Comparison of ENCODE assay signal across 16 mouse cellular contexts in the genomic region with DNA sequence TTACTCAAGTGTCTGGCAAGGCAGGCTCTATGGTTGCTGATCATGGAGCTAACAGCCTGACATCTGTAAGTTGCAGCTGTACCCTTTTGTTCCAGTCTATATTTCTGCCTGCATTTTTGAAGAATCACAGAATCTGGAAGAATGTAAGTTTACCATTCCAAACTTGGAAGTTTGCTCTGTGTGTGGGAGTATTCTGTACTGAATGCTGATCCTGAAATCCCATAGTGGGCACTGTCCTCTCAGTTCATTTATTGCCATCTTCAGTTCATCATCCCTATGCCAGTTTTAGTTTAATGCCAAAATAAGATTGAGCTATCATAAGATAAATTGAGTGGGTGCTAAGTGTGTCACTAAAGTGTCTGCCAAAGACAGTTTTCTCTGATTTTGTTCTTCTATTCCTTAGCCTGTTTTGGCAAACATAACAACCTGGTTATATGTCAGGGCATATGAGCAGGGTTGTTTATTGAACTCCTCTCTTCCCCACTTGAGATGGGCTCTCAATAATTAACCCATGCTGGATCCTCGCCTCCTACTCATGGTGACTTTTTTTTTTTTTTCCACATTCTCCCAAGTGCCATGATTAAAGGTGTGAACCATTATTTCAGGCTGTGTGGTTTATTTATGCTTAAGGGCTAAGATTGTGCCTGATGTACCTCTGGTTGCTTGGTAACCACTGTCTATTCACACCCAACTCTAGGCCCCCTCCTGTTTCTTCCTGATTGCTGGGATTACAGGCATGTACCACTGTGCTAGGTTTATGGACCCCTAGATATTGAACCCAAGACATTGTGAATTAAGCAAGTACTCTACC. TPM values are rescaled to one million over a fixed set of nuclear protein-coding genes. Genes with fewer than 3 reads are reported as not detected.
DNase-seq lines count a peak whose midpoint lies in the region; ATAC-seq and TF ChIP-seq lines count a peak whose summit lies in the region.
"Had no signal": no experiment of that assay in that cellular context is flagged by ENCODE, and none has a peak within 500 bp of the region (broad histone marks: within the 10 kb centered on the region; RNA-seq: fewer than 3 reads in every experiment).

No protein-coding gene starts in this region.

- no peak for DNase-seq in heart, postnatal 4 days
- no peak for DNase-seq in left cerebral cortex, adult 2 months (ENCODE audit: extremely low spot score in 1 of 2, low spot score in 2 of 2)
- DNase-seq in left cerebral cortex, adult 11 months (ENCODE audit: low spot score) = no peak
- DNase-seq in telencephalon, adult 2 months (ENCODE audit: low read depth, low spot score) = peak; percentile 58
- DNase-seq: cerebellum, adult 9-10 months; gastrocnemius, postnatal 36 days; kidney, adult 18-20 months; retina, postnatal 1 day; thymus, postnatal 4 days had no signal

- H3K9ac ChIP-seq in heart, embryonic 13.5 days = no peak overlapping the region
- no peak overlapping the region for H3K9ac ChIP-seq in forebrain, embryonic 13.5 days
- H3K9ac ChIP-seq: hindbrain, embryonic 15.5 days; liver, embryonic 15.5 days; midbrain, embryonic 12.5 days had no signal

- ATAC-seq in heart, embryonic 13.5 days (ENCODE audit: extremely low read depth, insufficient number of reproducible peaks, low FRiP score, low TSS enrichment) = no peak
- ATAC-seq in forebrain, embryonic 13.5 days = no peak
- ATAC-seq in megakaryocyte progenitor cell, adult 5-6 weeks (replicated peaks; ENCODE audit: poor library complexity) = no peak
- ATAC-seq: lung, postnatal 0 days had no signal

- no peak; the same call in 1 of the 2 replicates for TF ChIP-seq CTCF in left cerebral cortex, adult 2 months (IDR thresholded peaks at IDR 0.05)

- H3K4me1 ChIP-seq in heart, embryonic 13.5 days = peaks cover 26% of the 10 kb centered on the region
- H3K4me1 ChIP-seq in forebrain, embryonic 13.5 days = peaks cover 37% of the 10 kb centered on the region

- intact Hi-C loops in left cerebral cortex, adult 2 months (cut with DNase I) = no loop called here

- H3K27me3 ChIP-seq in heart, embryonic 13.5 days (replicated peaks) = no peaks in the 10 kb centered on the region
- H3K27me3 ChIP-seq in forebrain, embryonic 13.5 days = no peaks in the 10 kb centered on the region
- H3K27me3 ChIP-seq: hindbrain, embryonic 15.5 days; liver, embryonic 15.5 days; midbrain, embryonic 12.5 days had no signal

- peak overlapping the region; percentile 21; the same call in 1 of the 2 replicates for H3K27ac ChIP-seq in heart, embryonic 13.5 days (replicated peaks)
- H3K27ac ChIP-seq in left cerebral cortex, adult 2 months = peak overlapping the region; percentile 41; the same call in 1 of the 2 replicates
- H3K27ac ChIP-seq in forebrain, embryonic 13.5 days = peak overlapping the region; percentile 17; the same call in 1 of the 2 replicates
- H3K27ac ChIP-seq: hindbrain, embryonic 15.5 days; liver, embryonic 15.5 days; midbrain, embryonic 12.5 days had no signal

- WGBS in heart, embryonic 13.5 days = 82% methylated on average over 1 of the region's 1 CpGs
- 57% methylated on average over 1 of the region's 1 CpGs for WGBS in forebrain, embryonic 13.5 days

- 0 out of 2 replicates have a peak, but pooled peaks cover 6% of the 10 kb centered on the region for H3K36me3 ChIP-seq in heart, embryonic 13.5 days
- no peaks in the 10 kb centered on the region for H3K36me3 ChIP-seq in forebrain, embryonic 13.5 days (ENCODE audit: poor library complexity, severe bottlenecking)
- H3K36me3 ChIP-seq: hindbrain, embryonic 15.5 days; liver, embryonic 15.5 days; midbrain, embryonic 12.5 days had no signal

- no peak overlapping the region for H3K4me2 ChIP-seq in heart, embryonic 13.5 days
- no peak overlapping the region for H3K4me2 ChIP-seq in forebrain, embryonic 13.5 days
- H3K4me2 ChIP-seq: hindbrain, embryonic 15.5 days; liver, embryonic 15.5 days; midbrain, embryonic 12.5 days had no signal

- H3K9me3 ChIP-seq in heart, embryonic 13.5 days = no peaks in the 10 kb centered on the region
- no peaks in the 10 kb centered on the region for H3K9me3 ChIP-seq in forebrain, embryonic 13.5 days (replicated peaks)
- H3K9me3 ChIP-seq: hindbrain, embryonic 15.5 days; liver, embryonic 15.5 days; midbrain, embryonic 12.5 days had no signal

- no peak overlapping the region for H3K4me3 ChIP-seq in heart, embryonic 13.5 days
- H3K4me3 ChIP-seq in left cerebral cortex, adult 2 months = no peak overlapping the region
- H3K4me3 ChIP-seq in forebrain, embryonic 13.5 days = no peak overlapping the region
- H3K4me3 ChIP-seq: hindbrain, embryonic 15.5 days; liver, embryonic 15.5 days; midbrain, embryonic 12.5 days had no signal

RNA-seq across cellular contexts. Expression of a gene that starts 38.2 kb away (rescaled TPM):
- polyA plus RNA-seq in heart, embryonic 13.5 days (2015; fragmentation: Nextera tagmentation; extraction: Ambion mirVana) = 28.3 and 29.2 TPM in 2 replicates
- total RNA-seq in heart, postnatal 4 days (2021) = 10 to 100 TPM; 33.9 to 34.2 TPM
- 10 to 100 TPM; 54.3 to 57.4 TPM for total RNA-seq in left cerebral cortex, adult 2 months (2021)
- polyA plus RNA-seq in forebrain, embryonic 13.5 days (2015; fragmentation: Nextera tagmentation; extraction: Ambion mirVana) = 69.4 and 79.1 TPM in 2 replicates
- total RNA-seq in megakaryocyte progenitor cell, adult 5-6 weeks (2015) = 14.8 and 23.3 TPM in 2 replicates
- 10.1 and 11.5 TPM in 2 replicates for total RNA-seq in megakaryocyte progenitor cell, adult 5-6 weeks (2017)
